Mouse (Mus musculus): Measurements from ENCODE around the gene Msx3. TPM values are rescaled to one million over a fixed set of nuclear protein-coding genes. Genes with fewer than 3 reads are reported as not detected.

Msx3 gene
- polyA plus RNA-seq, 1 experiment, result not detected

DNA sequence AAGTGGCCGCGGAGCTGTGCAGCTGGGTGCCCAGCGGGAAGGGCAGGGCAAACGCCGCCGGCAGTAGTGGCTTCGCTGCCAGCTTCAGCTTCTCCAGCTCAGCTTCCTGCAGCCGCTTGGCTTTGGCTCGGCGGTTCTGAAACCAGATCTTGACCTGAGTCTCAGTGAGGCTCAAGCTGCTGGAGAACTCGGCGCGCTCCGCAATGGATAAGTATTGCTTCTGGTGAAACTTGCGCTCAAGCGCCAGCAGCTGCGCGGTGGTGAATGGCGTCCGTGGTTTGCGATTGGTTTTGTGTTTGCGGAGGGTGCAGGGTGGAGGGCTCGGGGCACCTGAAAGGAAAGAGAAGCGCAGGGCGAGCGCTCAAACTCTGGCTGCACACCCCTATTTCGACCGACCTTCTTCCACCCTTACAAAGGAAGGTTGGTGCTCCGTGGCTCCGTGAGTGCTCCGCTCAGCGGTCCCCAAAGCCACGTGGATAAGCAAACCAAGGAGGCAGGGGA lies 1.0 kb downstream of the Msx3 start:
- Histone ChIP-seq H3K27me3 (ENCODE audit: control insufficient read depth, insufficient read depth, low read length, poor library complexity, severe bottlenecking) (peaks cover 22% of the 10 kb centered on the region), H3K4me1 (ENCODE audit: control insufficient read depth, insufficient read depth, low read length) (no peaks in the 10 kb centered on the region), H3K27ac (ENCODE audit: insufficient read depth, low read length) (no peak overlapping the region), H3K9ac (ENCODE audit: low read depth, poor library complexity, severe bottlenecking) (no peak overlapping the region), H3K36me3 (ENCODE audit: control insufficient read depth, insufficient read depth, low read length, poor library complexity, severe bottlenecking) (no peaks in the 10 kb centered on the region), H3K9me3 (replicated peaks; ENCODE audit: control insufficient read depth, insufficient read depth, low read length, poor library complexity, severe bottlenecking) (no peaks in the 10 kb centered on the region), H3K4me3 (ENCODE audit: low read depth, low read length) (peak overlapping the region; percentile 39)
- TF ChIP-seq EP300 (IDR thresholded peaks at IDR 0.05; ENCODE audit: insufficient read depth, low read depth, low read length) (no peak), POLR2A (IDR thresholded peaks at IDR 0.05; ENCODE audit: insufficient read depth, low read length) (no peak), CTCF (IDR thresholded peaks at IDR 0.05; ENCODE audit: low read depth, low read length) (no peak)

DNA sequence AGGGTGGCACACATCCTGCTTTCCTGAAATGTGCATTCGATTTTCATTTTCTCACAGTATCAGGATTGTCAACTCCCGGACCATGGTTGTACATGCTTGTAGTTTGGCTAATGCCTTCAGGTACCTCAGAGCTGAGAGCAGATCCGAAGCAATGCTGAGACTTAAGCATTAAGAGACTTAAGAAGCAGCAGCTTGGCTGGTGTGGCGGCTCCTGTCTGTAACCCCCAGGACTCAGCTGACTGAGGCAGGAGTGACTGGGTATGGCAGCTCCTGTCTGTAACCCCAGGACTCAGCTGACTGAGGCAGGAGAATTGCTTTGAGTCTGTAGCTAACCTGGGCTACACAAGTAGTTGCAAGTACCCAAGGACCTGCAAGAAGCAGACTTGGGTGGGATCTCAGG lies 3.3 kb downstream of the Msx3 start:
- no peaks in the 10 kb centered on the region for H3K4me1 ChIP-seq (ENCODE audit: control insufficient read depth, insufficient read depth, low read length)
- H3K9ac ChIP-seq (ENCODE audit: low read depth, poor library complexity, severe bottlenecking), result no peak overlapping the region
- H3K36me3 ChIP-seq (ENCODE audit: control insufficient read depth, insufficient read depth, low read length, poor library complexity, severe bottlenecking), result no peaks in the 10 kb centered on the region
- no peak overlapping the region for H3K4me3 ChIP-seq (ENCODE audit: low read depth, low read length)
- peaks cover 17% of the 10 kb centered on the region for H3K27me3 ChIP-seq (ENCODE audit: control insufficient read depth, insufficient read depth, low read length, poor library complexity, severe bottlenecking)
- TF ChIP-seq CTCF (IDR thresholded peaks at IDR 0.05; ENCODE audit: low read depth, low read length) (no peak), POLR2A (IDR thresholded peaks at IDR 0.05; ENCODE audit: insufficient read depth, low read length) (no peak)
- H3K9me3 ChIP-seq (replicated peaks; ENCODE audit: control insufficient read depth, insufficient read depth, low read length, poor library complexity, severe bottlenecking), result no peaks in the 10 kb centered on the region
- no peak overlapping the region for H3K27ac ChIP-seq (ENCODE audit: insufficient read depth, low read length)

- no peak for TF ChIP-seq EP300 (IDR thresholded peaks at IDR 0.05; ENCODE audit: insufficient read depth, low read depth, low read length)
- Histone ChIP-seq H3K4me1 (ENCODE audit: control insufficient read depth, insufficient read depth, low read length) (no peaks in the 10 kb centered on the region), H3K9ac (ENCODE audit: low read depth, poor library complexity, severe bottlenecking) (no peak overlapping the region), H3K27me3 (ENCODE audit: control insufficient read depth, insufficient read depth, low read length, poor library complexity, severe bottlenecking) (peaks cover 4% of the 10 kb centered on the region), H3K36me3 (ENCODE audit: control insufficient read depth, insufficient read depth, low read length, poor library complexity, severe bottlenecking) (no peaks in the 10 kb centered on the region), H3K4me3 (ENCODE audit: low read depth, low read length) (no peak overlapping the region), H3K9me3 (replicated peaks; ENCODE audit: control insufficient read depth, insufficient read depth, low read length, poor library complexity, severe bottlenecking) (no peaks in the 10 kb centered on the region), H3K27ac (ENCODE audit: insufficient read depth, low read length) (no peak overlapping the region)
These were observed 6.2 kb downstream of the Msx3 start for GRCm38 (mm10) chr7:140042728-140043127.

GRCm38 (mm10) chr7:140037171-140037555 lies 11.7 kb downstream of the Msx3 start:
- no peaks in the 10 kb centered on the region for H3K36me3 ChIP-seq (ENCODE audit: control insufficient read depth, insufficient read depth, low read length, poor library complexity, severe bottlenecking)
- no peaks in the 10 kb centered on the region for H3K4me1 ChIP-seq (ENCODE audit: control insufficient read depth, insufficient read depth, low read length)
- H3K27ac ChIP-seq (ENCODE audit: insufficient read depth, low read length), result no peak overlapping the region
- H3K4me3 ChIP-seq (ENCODE audit: low read depth, low read length), result peak overlapping the region; percentile 77
- H3K9ac ChIP-seq (ENCODE audit: low read depth, poor library complexity, severe bottlenecking), result no peak overlapping the region
- no peaks in the 10 kb centered on the region for H3K27me3 ChIP-seq (ENCODE audit: control insufficient read depth, insufficient read depth, low read length, poor library complexity, severe bottlenecking)
- TF ChIP-seq POLR2A (IDR thresholded peaks at IDR 0.05; ENCODE audit: insufficient read depth, low read length), result no peak
- TF ChIP-seq CTCF (IDR thresholded peaks at IDR 0.05; ENCODE audit: low read depth, low read length), result no peak
- TF ChIP-seq EP300 (IDR thresholded peaks at IDR 0.05; ENCODE audit: insufficient read depth, low read depth, low read length), result no peak
- no peaks in the 10 kb centered on the region for H3K9me3 ChIP-seq (replicated peaks; ENCODE audit: control insufficient read depth, insufficient read depth, low read length, poor library complexity, severe bottlenecking)

DNA sequence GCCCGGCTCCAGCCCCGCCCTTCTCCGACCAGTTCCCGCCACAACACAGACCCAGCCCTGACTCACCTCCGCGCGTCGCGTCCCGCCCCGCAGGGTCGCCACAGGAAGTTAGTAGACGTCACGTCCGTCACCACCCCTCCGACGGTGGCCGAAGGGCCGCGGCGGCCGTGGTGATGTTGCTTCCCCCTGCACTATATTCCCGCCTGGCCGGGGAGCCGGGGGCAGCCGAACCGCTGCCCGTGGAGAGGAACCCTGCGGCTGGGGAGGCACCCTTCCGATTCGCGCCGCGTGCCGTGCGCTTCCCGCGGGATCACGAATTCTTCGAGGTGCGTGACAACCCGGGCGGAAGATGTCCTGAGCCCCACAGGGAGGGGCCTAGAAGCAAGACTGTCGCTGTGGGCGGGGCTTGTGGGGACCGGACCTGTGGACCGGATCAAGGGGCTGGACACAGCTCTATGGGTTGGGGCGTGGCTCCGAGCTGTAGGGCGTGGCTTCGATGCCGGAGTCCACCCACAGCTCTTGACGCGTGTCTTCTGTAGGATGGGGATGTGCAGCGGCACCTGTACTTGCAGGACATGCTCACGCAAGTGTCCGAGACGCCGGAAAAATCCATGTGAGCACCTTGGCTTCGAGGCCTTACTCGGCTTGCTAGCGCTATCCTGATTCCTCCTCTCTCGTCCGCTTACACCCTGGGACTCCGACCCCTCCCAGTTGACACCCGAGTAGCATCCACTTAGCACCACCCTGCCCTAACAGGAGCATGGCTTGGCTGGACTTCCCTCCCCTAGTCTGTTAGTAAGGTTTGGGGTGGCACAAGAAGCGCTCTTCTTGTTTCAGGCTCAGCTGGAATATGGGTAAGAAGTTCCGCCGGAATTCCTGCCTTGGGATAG lies 12.4 kb downstream of the Msx3 start, which contains the start of the genes Zfp511 and Tubgcp2:
Gene Zfp511, plus strand, starts transcription at position 111 of the 890 bp plus-strand sequence.
Gene Tubgcp2, minus strand, starts transcription at position 389 of the 890 bp plus-strand sequence.
- Histone ChIP-seq H3K9ac (ENCODE audit: low read depth, poor library complexity, severe bottlenecking) (peak within 1 kb of the TSS; percentile 76), H3K9me3 (replicated peaks; ENCODE audit: control insufficient read depth, insufficient read depth, low read length, poor library complexity, severe bottlenecking) (no peaks in the 10 kb centered on the region), H3K4me3 (ENCODE audit: low read depth, low read length) (peak within 1 kb of the TSS; percentile 77), H3K27me3 (ENCODE audit: control insufficient read depth, insufficient read depth, low read length, poor library complexity, severe bottlenecking) (no peaks in the 10 kb centered on the region), H3K36me3 (ENCODE audit: control insufficient read depth, insufficient read depth, low read length, poor library complexity, severe bottlenecking) (0 out of 2 replicates have a peak, but pooled peaks cover 4% of the 10 kb centered on the region), H3K4me1 (ENCODE audit: control insufficient read depth, insufficient read depth, low read length) (no peaks in the 10 kb centered on the region), H3K27ac (ENCODE audit: insufficient read depth, low read length) (no peak within 1 kb of the TSS; the same call in 1 of the 2 replicates)
- 0 out of 2 replicates have a peak, but pooled peaks have one; percentile 4 for TF ChIP-seq EP300 (IDR thresholded peaks at IDR 0.05; ENCODE audit: insufficient read depth, low read depth, low read length)
- TF ChIP-seq CTCF (IDR thresholded peaks at IDR 0.05; ENCODE audit: low read depth, low read length), result no peak

DNA sequence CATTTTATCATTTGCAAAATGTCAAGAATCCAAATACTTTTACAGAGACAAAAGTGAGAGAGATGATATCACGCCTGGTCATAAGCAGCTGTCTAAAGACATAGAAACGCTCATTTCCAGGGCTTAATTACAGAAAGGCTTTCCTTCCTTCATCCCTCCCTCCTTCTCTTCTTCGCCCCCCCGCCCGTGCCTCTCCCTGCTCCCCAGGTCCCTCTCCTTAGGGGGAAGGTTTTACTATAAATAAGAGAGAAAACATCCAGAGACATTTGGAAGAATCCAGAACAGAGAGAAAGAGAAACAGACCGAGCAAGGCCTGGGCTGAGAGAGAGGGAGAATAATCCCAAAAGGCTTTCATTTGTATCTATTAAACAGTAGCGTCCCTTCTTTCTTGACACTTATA lies 13.4 kb downstream of the Msx3 start:
- peak overlapping the region; percentile 76 for H3K9ac ChIP-seq (ENCODE audit: low read depth, poor library complexity, severe bottlenecking)
- H3K4me1 ChIP-seq (ENCODE audit: control insufficient read depth, insufficient read depth, low read length), result no peaks in the 10 kb centered on the region
- no peak overlapping the region for H3K27ac ChIP-seq (ENCODE audit: insufficient read depth, low read length)
- no peaks in the 10 kb centered on the region for H3K27me3 ChIP-seq (ENCODE audit: control insufficient read depth, insufficient read depth, low read length, poor library complexity, severe bottlenecking)
- peak overlapping the region; percentile 77 for H3K4me3 ChIP-seq (ENCODE audit: low read depth, low read length)
- H3K36me3 ChIP-seq (ENCODE audit: control insufficient read depth, insufficient read depth, low read length, poor library complexity, severe bottlenecking), result 0 out of 2 replicates have a peak, but pooled peaks cover 7% of the 10 kb centered on the region
- no peak for TF ChIP-seq EP300 (IDR thresholded peaks at IDR 0.05; ENCODE audit: insufficient read depth, low read depth, low read length)
- no peak for TF ChIP-seq POLR2A (IDR thresholded peaks at IDR 0.05; ENCODE audit: insufficient read depth, low read length)
- no peak for TF ChIP-seq CTCF (IDR thresholded peaks at IDR 0.05; ENCODE audit: low read depth, low read length)
- no peaks in the 10 kb centered on the region for H3K9me3 ChIP-seq (replicated peaks; ENCODE audit: control insufficient read depth, insufficient read depth, low read length, poor library complexity, severe bottlenecking)

Measured in ES-Bruce4 (cell line).